Mouse (Mus musculus) MEL (cell line): ENCODE data around the gene Fbxl21. TPM values are rescaled to one million over a fixed set of nuclear protein-coding genes. Genes with fewer than 3 reads are reported as not detected.
A peak's percentile ranks its signal among the peaks of the same experiment; 100 is the strongest.

Source experiments
- DNase-seq: peaks from one replicate; pipeline ENCODE4 v3.0.0; 2011; ENCODE audit warnings: low read depth, low spot score
- H3K27ac ChIP-seq: 2 replicates; pipeline ENCODE4 v1.5.1; 2012; ENCODE audit warnings: low read depth, mild to moderate bottlenecking, control low read depth, low read length, moderate library complexity; ENCODE audit not compliant: control insufficient read depth
- H3K27me3 ChIP-seq, 2 experiments: fragments of 150-350 bp in 1 of 2; sonication (generic) in 1 of 2; 2 replicates each; pipeline ENCODE4 v1.6.1; 2012; ENCODE audit warnings: low read length in 2 of 2, mild to moderate bottlenecking in 2 of 2, improper control_type of control experiment in 1 of 2, moderate library complexity in 1 of 2; ENCODE audit not compliant: insufficient read depth in 2 of 2, control insufficient read depth in 1 of 2
- H3K36me3 ChIP-seq, 2 experiments: 2 replicates each; pipeline ENCODE4 v1.6.1; 2012 to 2014; ENCODE audit warnings: low read length in 2 of 2, improper control_type of control experiment in 1 of 2, inconsistent platforms in 1 of 2, mild to moderate bottlenecking in 1 of 2; ENCODE audit not compliant: insufficient read depth in 2 of 2, control insufficient read depth in 1 of 2
- H3K4me1 ChIP-seq, 2 experiments: fragments of 150-350 bp in 1 of 2; sonication (generic) in 1 of 2; 2 replicates each; pipeline ENCODE4 v1.6.1; 2012; ENCODE audit warnings: low read length in 2 of 2, improper control_type of control experiment in 1 of 2, mild to moderate bottlenecking in 1 of 2; ENCODE audit not compliant: insufficient read depth in 2 of 2, control insufficient read depth in 1 of 2
- H3K4me3 ChIP-seq, 2 experiments: fragments of 150-350 bp in 1 of 2; sonication (generic) in 1 of 2; 2 replicates each; pipeline ENCODE4 v1.5.1; 2012; ENCODE audit warnings: low read depth in 2 of 2, low read length in 2 of 2, mild to moderate bottlenecking in 2 of 2, moderate library complexity in 2 of 2, control low read depth in 1 of 2, improper control_type of control experiment in 1 of 2; ENCODE audit not compliant: control insufficient read depth in 1 of 2, insufficient read depth in 1 of 2
- H3K79me2 ChIP-seq: 2 replicates; pipeline ENCODE4 v1.6.1; 2012; ENCODE audit warnings: mild to moderate bottlenecking, low read length, moderate library complexity; ENCODE audit not compliant: control insufficient read depth, poor library complexity, insufficient read depth
- H3K9ac ChIP-seq: 2 replicates; pipeline ENCODE4 v1.6.1; 2012; ENCODE audit warnings: low read depth, mild to moderate bottlenecking, control low read depth, low read length, moderate library complexity; ENCODE audit not compliant: control insufficient read depth, poor library complexity, severe bottlenecking
- H3K9me3 ChIP-seq: fragments of 150-350 bp; sonication (generic); replicated peaks from 2 replicates; pipeline ENCODE4 v1.6.1; 2012; ENCODE audit warnings: mild to moderate bottlenecking, low read length, improper control_type of control experiment, moderate library complexity; ENCODE audit not compliant: insufficient read depth
- CHD2 ChIP-seq: IDR thresholded peaks from 2 replicates; pipeline ENCODE4 v1.6.1; 2011; ENCODE audit warnings: low read length, improper control_type of control experiment
- CTCF ChIP-seq, 3 experiments: IDR thresholded peaks in 2 of 3; conservative IDR thresholded peaks in 1 of 3; 2 replicates each; pipeline ENCODE4 v1.5.1; 2011 to 2012; ENCODE audit warnings: low read length in 3 of 3, low read depth in 2 of 3, mild to moderate bottlenecking in 2 of 3, improper control_type of control experiment in 1 of 3, inconsistent platforms in 1 of 3, mixed read lengths in 1 of 3, moderate library complexity in 1 of 3; ENCODE audit not compliant: control insufficient read depth in 1 of 3, insufficient read depth in 1 of 3, poor library complexity in 1 of 3, severe bottlenecking in 1 of 3
- E2F4 ChIP-seq: IDR thresholded peaks from 2 replicates; pipeline ENCODE4 v1.6.1; 2011; ENCODE audit warnings: low read depth, low read length, improper control_type of control experiment, borderline replicate concordance
- ELF1 ChIP-seq: IDR thresholded peaks from 2 replicates; pipeline ENCODE4 v1.6.1; 2014; ENCODE audit warnings: low read depth, mild to moderate bottlenecking, inconsistent platforms, low read length, improper control_type of control experiment, moderate library complexity
- ETS1 ChIP-seq: IDR thresholded peaks from 2 replicates; pipeline ENCODE4 v1.6.1; 2012; ENCODE audit warnings: low read depth, mild to moderate bottlenecking, inconsistent platforms, low read length, improper control_type of control experiment, moderate library complexity
- JUND ChIP-seq: IDR thresholded peaks from 2 replicates; pipeline ENCODE4 v1.6.1; 2011; ENCODE audit warnings: low read depth, mild to moderate bottlenecking, improper control_type of control experiment, low read length
- KAT2A ChIP-seq: conservative IDR thresholded peaks from 2 replicates; pipeline ENCODE4 v1.6.1; 2012; ENCODE audit warnings: low read depth, low read length, improper control_type of control experiment, inconsistent platforms
- MAFK ChIP-seq: IDR thresholded peaks from 2 replicates; pipeline ENCODE4 v1.6.1; 2011; ENCODE audit warnings: low read depth, mild to moderate bottlenecking, low read length, improper control_type of control experiment, borderline replicate concordance
- MAX ChIP-seq: IDR thresholded peaks from 2 replicates; pipeline ENCODE4 v1.6.1; 2011; ENCODE audit warnings: low read length, improper control_type of control experiment
- MAZ ChIP-seq: IDR thresholded peaks from 2 replicates; pipeline ENCODE4 v1.6.1; 2012; ENCODE audit warnings: low read depth, mild to moderate bottlenecking, inconsistent platforms, low read length, improper control_type of control experiment
- MYB ChIP-seq: IDR thresholded peaks from 2 replicates; pipeline ENCODE4 v1.6.1; 2011; ENCODE audit warnings: mild to moderate bottlenecking, low read depth, low read length, improper control_type of control experiment
- MYC ChIP-seq: IDR thresholded peaks from 2 replicates; pipeline ENCODE4 v1.6.1; 2011; ENCODE audit warnings: low read depth, mild to moderate bottlenecking, low read length, improper control_type of control experiment, moderate library complexity
- NELFE ChIP-seq: IDR thresholded peaks from 2 replicates; pipeline ENCODE4 v1.6.1; 2011; ENCODE audit warnings: low read depth, low read length, improper control_type of control experiment
- NRF1 ChIP-seq: IDR thresholded peaks from 2 replicates; pipeline ENCODE4 v1.6.1; 2014; ENCODE audit warnings: low read depth, mild to moderate bottlenecking, inconsistent platforms, low read length, improper control_type of control experiment, moderate library complexity; ENCODE audit not compliant: poor library complexity, insufficient read depth, severe bottlenecking
- POLR2AphosphoS2 ChIP-seq: IDR thresholded peaks from 2 replicates; pipeline ENCODE4 v1.6.1; 2011; ENCODE audit warnings: low read length, improper control_type of control experiment
- POLR2AphosphoS5 ChIP-seq: IDR thresholded peaks from 2 replicates; pipeline ENCODE4 v1.6.1; 2012; ENCODE audit warnings: low read depth, borderline replicate concordance, mild to moderate bottlenecking, inconsistent platforms, low read length, moderate library complexity, mixed read lengths
- SIN3A ChIP-seq: IDR thresholded peaks from 2 replicates; pipeline ENCODE4 v1.6.1; 2012; ENCODE audit warnings: low read length, improper control_type of control experiment, inconsistent platforms
- SMC3 ChIP-seq: IDR thresholded peaks from 2 replicates; pipeline ENCODE4 v1.6.1; 2011; ENCODE audit warnings: low read depth, low read length, improper control_type of control experiment
- TAL1 ChIP-seq: IDR thresholded peaks from 2 replicates; pipeline ENCODE4 v1.6.1; 2012; ENCODE audit warnings: mild to moderate bottlenecking, inconsistent platforms, low read length, moderate library complexity, mixed read lengths
- UBTF ChIP-seq: IDR thresholded peaks from 2 replicates; pipeline ENCODE4 v1.6.1; 2012; ENCODE audit warnings: low read depth, mild to moderate bottlenecking, inconsistent platforms, low read length, improper control_type of control experiment, moderate library complexity, borderline replicate concordance; ENCODE audit not compliant: insufficient read depth
- USF2 ChIP-seq, 2 experiments: IDR thresholded peaks; 2 replicates each; pipeline ENCODE4 v1.6.1; 2011 to 2012; ENCODE audit warnings: improper control_type of control experiment in 2 of 2, low read length in 2 of 2, borderline replicate concordance in 1 of 2, inconsistent platforms in 1 of 2, low read depth in 1 of 2, mild to moderate bottlenecking in 1 of 2; ENCODE audit not compliant: insufficient read depth in 1 of 2
- ZKSCAN1 ChIP-seq: IDR thresholded peaks from 2 replicates; pipeline ENCODE4 v1.6.1; 2012; ENCODE audit warnings: low read depth, mild to moderate bottlenecking, inconsistent platforms, low read length, improper control_type of control experiment, moderate library complexity
- ZMIZ1 ChIP-seq: IDR thresholded peaks from 2 replicates; pipeline ENCODE4 v1.6.1; 2012; ENCODE audit warnings: low read depth, mild to moderate bottlenecking, inconsistent platforms, low read length, improper control_type of control experiment, moderate library complexity
- ZNF384 ChIP-seq: IDR thresholded peaks from 2 replicates; pipeline ENCODE4 v1.6.1; 2012; ENCODE audit warnings: low read depth, mild to moderate bottlenecking, inconsistent platforms, low read length, improper control_type of control experiment
- polyA plus RNA-seq, 2 experiments: library from polyadenylated mRNA; stranded (reverse) in 1 of 2; unstranded in 1 of 2; fragments of >175 nt in 1 of 2; fragments of >200 nt in 1 of 2; gene quantifications; 2 replicates each; pipeline versions ENCODE4 v1.2.1 to v1.2.4; 2012; ENCODE audit warnings: low replicate concordance in 2 of 2, low read depth in 1 of 2; ENCODE audit not compliant: insufficient read length in 2 of 2, insufficient read depth in 1 of 2, missing spikeins in 1 of 2
- total RNA-seq: library from RNA; depleted of rRNA; stranded (reverse); fragments of 300-350 nt; gene quantifications from 2 replicates; pipeline ENCODE4 v1.2.3, GENCODE M21; 2012

Fbxl21 gene
- total and polyA plus RNA-seq, 3 experiments = not detected

GRCm38 (mm10) chr13:56529031-56529430, 6.8 kb downstream of the Fbxl21 start (continued):
- TF ChIP-seq UBTF (no peak), SMC3 (no peak), ZKSCAN1 (no peak), SIN3A (no peak; the same call in 1 of the 2 replicates), CHD2 (no peak), ELF1 (peak; percentile 47; the same call in 1 of the 2 replicates), MYB (no peak), MAFK (no peak), POLR2AphosphoS2 (no peak), NRF1 (no peak)

- peak; percentile 5 for DNase-seq
- no peaks in the 10 kb centered on the region for H3K79me2 ChIP-seq
- no peak overlapping the region for H3K9ac ChIP-seq
- H3K27ac ChIP-seq = no peak overlapping the region
- no peaks in the 10 kb centered on the region for H3K27me3 ChIP-seq
- TF ChIP-seq MYC (no peak), TAL1 (no peak), JUND (no peak), KAT2A (no peak), MAFK (no peak), POLR2AphosphoS5 (no peak), MAZ (no peak), ETS1 (no peak), SIN3A (no peak), MAX (no peak), NELFE (no peak), MYB (no peak), ZNF384 (no peak), ZMIZ1 (no peak), USF2 (IDR thresholded peaks at IDR 0.05; ENCODE audit: borderline replicate concordance in 1 of 2, insufficient read depth in 1 of 2, low read depth in 1 of 2, low read length in 2 of 2) (no peak), CTCF (IDR thresholded peaks at IDR 0.05 in 2 of 3, conservative IDR thresholded peaks at IDR 0.05 in 1 of 3; ENCODE audit: control insufficient read depth in 1 of 3, insufficient read depth in 1 of 3, low read depth in 2 of 3, low read length in 3 of 3, poor library complexity in 1 of 3, severe bottlenecking in 1 of 3) (no peak), E2F4 (no peak)
- H3K4me1 ChIP-seq = no peaks in the 10 kb centered on the region; a peak in 1 of 4 replicates
- no peaks in the 10 kb centered on the region; a peak in 1 of 4 replicates for H3K36me3 ChIP-seq
- no peak overlapping the region for H3K4me3 ChIP-seq
- no peaks in the 10 kb centered on the region for H3K9me3 ChIP-seq
These were observed 7.4 kb downstream of the Fbxl21 start for GRCm38 (mm10) chr13:56529685-56530084.
